Mouse (Mus musculus) liver, adult 2 months (tissue): Measurements from ENCODE around the gene Bhlhe23.

Experiments used
- CTCF ChIP-seq: fragments of 200-500 bp; IDR thresholded peaks from 2 replicates; pipeline ENCODE4 v1.5.1; 2011; ENCODE audit warnings: low read depth, low read length, control low read depth
- POLR2A ChIP-seq: fragments of 200-500 bp; IDR thresholded peaks from 2 replicates; pipeline ENCODE4 v1.6.1; 2011; ENCODE audit warnings: low read length, control low read depth; ENCODE audit not compliant: insufficient read depth; ENCODE audit errors: extremely low read depth

- TF ChIP-seq CTCF (no peak), POLR2A (no peak)
These were observed at the start of gene Bhlhe23 for GRCm38 (mm10) chr2:180776793-180777192.
